Mouse (Mus musculus): ENCODE measurements around the gene Aqp1.

Gene Aqp1

GRCm38 (mm10) chr6:55356017-55356703, 19.9 kb downstream of the Aqp1 start:
- no peak for DNase-seq (ENCODE audit: inconsistent age in 2 of 2, low spot score in 1 of 2)

GRCm38 (mm10) chr6:55356976-55357635, 20.9 kb downstream of the Aqp1 start:
- DNase-seq (ENCODE audit: inconsistent age in 2 of 2, low spot score in 1 of 2) = no peak

DNA sequence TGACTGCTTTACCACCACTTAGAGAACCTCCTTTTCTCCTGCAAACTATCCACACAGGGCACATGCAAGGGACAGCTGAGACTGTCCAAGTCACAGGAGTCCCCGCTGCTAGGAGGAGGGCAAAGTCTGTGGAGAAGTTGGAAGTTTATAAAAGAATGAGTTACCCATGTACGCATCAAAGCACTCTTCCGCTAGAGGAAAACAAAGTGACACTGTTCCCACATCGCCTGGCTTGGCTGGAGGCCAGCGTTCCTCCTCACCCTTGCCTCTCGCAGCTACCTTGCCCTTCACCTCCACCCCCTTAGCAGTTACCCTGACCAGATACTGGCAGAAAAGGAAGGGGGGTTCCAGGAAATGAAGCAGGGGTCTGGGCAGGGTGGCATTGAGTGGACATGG, 21.4 kb downstream of the Aqp1 start:
- DNase-seq (ENCODE audit: inconsistent age in 2 of 2, low spot score in 1 of 2) = no peak

DNA sequence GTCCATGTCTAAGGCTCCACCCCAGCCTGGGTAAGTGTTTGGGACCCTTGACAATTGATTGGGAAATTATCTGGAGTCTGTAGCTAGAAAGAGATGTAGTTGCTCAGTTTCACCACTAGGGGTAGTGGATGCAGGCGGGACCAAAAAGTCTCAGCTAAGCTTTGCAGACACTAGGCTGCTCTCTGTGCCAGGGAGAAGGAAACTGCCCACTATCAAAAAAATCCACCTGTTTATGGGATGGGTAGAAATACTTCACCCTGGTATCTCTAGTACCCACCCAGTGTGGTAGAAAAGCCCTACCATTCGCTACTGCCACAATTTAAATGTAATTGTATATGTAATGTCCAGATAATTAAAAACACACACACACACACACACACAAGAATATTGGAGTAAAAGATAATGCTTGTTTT, 22.5 kb downstream of the Aqp1 start:
- DNase-seq (ENCODE audit: inconsistent age in 2 of 2, low spot score in 1 of 2) = peak in 1 of 2 experiments; percentile 41

- no peak for DNase-seq (ENCODE audit: inconsistent age in 2 of 2, low spot score in 1 of 2)
Observed at GRCm38 (mm10) chr6:55362663-55363062, 26.4 kb downstream of the Aqp1 start.

GRCm38 (mm10) chr6:55367126-55367525, 30.9 kb downstream of the Aqp1 start:
- DNase-seq (ENCODE audit: inconsistent age in 2 of 2, low spot score in 1 of 2) = no peak

- DNase-seq (ENCODE audit: inconsistent age in 2 of 2, low spot score in 1 of 2) = no peak
Observed at GRCm38 (mm10) chr6:55370831-55371230, 34.6 kb downstream of the Aqp1 start.

DNA sequence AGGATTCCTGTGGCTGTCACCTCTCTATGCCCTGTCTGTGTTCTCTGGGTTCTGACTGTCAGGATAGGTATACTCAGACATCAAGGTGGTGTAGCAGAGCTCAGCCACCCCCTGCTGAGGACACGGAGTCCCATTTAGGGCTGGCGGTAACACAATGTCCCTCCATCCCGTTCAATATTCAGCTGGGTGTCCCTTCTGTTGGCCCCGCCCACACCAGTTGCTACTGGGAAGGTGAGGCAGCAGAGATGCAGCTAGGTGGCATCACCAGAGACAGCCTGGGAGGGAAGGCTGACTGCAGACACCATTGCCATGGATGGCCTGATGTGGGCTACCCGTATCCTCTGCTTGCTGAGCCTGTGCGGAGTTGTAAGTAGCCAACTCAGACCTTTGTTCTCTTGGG, 39.8 kb downstream of the Aqp1 start, which contains the start of gene Ghrhr:
Gene Ghrhr (plus strand): TSS at position 220 of the 400 bp plus-strand sequence.
- no peak for DNase-seq (ENCODE audit: inconsistent age in 2 of 2, low spot score in 1 of 2)

- no peak for DNase-seq (ENCODE audit: inconsistent age in 2 of 2, low spot score in 1 of 2)
Observed at GRCm38 (mm10) chr6:55376511-55376910, 40.3 kb downstream of the Aqp1 start.

- no peak for DNase-seq (ENCODE audit: inconsistent age in 2 of 2, low spot score in 1 of 2)
Observed at GRCm38 (mm10) chr6:55377461-55377860, 41.2 kb downstream of the Aqp1 start.

DNA sequence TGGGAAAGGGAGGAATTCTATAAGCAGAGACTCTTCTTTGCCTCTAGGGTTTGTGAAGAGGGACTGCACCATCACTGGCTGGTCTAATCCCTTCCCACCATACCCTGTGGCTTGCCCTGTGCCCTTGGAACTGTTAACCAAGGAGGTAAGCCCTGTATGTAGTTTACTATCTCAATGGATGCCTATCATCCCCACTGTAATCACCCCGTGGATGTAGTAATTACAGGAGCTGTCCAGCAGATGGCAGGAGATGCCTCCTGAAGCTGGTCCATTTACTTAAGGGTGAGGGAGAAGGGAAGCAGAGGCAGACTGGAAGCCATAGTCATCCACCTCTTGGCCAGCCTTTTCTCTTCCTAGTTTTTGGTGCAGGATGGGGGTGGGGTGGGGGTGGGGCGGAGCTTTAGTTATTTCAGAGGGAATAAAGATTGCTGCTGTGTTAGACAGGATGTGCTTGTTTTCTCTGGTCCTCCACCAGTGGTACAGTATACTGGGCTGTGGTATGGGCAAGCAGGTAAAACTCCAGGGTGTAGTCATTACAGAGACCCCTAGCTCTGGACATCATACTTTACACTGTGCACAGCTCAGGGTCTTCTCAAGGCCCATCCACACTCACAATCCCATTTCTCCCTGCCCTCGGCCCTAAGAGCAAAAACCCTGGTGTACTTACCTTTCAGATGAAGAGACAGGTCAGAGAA, 43.6 kb downstream of the Aqp1 start:
- peak; percentile 38 to 77 for DNase-seq (ENCODE audit: inconsistent age in 2 of 2, low spot score in 1 of 2)

DNA sequence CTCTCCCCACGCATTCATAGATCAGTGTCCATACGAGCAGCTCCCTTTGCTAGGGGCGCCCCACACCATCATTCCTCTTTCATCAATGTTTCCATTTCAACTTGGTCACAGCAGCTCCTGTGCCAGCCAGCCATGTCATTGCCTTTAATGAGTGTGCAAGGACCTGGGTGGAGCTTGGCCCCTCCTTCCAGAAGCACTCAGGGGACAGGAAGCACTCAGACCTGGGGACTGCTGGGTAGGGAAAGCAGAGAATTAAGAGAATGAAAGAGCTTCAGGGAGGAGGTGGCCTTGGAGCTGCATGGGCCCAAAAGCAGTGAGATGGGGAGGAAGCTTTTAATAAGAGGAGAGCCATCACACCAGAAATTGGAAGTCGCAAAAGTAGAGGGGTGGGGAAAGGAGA, 45.7 kb downstream of the Aqp1 start:
- DNase-seq (ENCODE audit: inconsistent age in 2 of 2, low spot score in 1 of 2) = no peak

DNA sequence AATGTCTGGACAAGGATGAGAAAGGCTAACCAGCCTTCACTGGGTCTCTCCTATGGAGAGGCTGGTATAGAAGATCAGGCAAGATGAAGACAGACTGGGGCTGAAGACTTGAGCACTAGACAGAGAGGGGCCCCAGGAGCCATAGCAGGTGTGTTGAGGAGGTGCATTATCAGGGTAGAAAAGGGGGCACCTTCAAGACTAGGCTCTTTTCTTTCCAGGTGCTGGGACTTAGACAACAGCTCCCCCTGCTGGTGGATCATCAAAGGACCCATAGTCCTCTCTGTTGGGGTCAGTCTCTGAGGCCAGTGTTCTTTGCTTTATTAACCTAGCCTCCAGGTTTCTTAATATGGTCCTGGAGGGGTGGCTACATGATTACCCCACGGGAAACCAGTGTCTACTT, 47.7 kb downstream of the Aqp1 start:
- peak; percentile 47 to 85 for DNase-seq (ENCODE audit: inconsistent age in 2 of 2, low spot score in 1 of 2)

- no peak for DNase-seq (ENCODE audit: inconsistent age in 2 of 2, low spot score in 1 of 2)
Observed at GRCm38 (mm10) chr6:55384356-55384951, 48.2 kb downstream of the Aqp1 start.

DNA sequence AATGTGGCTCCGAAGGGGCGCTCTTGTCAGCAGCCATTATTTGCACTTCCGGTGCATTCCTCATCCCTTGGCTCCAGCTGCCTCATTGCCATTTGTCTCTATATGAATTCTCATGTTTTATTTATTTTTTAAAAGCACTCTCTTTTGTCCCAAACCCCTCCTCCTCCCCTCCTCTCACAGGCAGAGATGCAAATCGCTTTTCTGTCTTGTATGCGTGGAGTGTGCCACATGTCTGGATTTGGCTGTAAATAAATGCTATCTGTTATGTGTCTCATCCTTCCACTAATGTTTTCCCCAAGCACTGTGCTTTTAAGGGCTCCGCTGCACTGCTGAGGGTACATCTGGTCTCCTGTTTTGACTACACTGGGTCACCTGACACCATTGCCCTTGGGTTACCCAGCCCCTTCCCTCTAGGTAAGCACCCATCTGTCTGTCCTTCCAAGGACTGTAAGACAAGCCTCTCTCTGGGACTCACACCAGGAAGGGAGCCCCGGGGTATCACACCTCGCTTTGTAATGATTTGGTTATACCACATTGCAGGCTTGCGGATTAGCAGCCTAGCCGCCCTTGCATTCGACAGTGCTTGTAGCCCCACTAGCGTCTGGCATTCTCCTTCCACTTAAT, 52.4 kb downstream of the Aqp1 start:
- no peak for DNase-seq (ENCODE audit: inconsistent age in 2 of 2, low spot score in 1 of 2)

DNA sequence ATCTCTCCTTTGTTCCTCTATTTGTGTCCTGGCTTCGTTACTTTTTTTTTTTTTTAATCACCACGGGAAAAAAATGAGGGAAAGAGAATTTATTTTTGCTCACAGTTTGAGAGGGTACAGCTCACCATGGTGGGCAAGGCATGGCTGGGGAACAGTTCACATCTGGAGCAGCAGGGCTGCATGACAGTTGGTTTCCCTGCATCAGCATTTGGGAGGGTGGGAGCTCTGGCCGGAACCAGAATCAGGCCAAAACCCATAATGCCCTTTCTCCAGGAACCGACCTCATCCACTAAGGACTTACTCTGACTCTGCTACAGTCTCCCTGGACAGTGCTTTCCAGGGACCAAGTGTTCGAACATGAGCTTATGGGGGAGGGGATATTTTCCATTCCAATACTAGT, 53.1 kb downstream of the Aqp1 start:
- DNase-seq (ENCODE audit: inconsistent age in 2 of 2, low spot score in 1 of 2) = no peak

DNA sequence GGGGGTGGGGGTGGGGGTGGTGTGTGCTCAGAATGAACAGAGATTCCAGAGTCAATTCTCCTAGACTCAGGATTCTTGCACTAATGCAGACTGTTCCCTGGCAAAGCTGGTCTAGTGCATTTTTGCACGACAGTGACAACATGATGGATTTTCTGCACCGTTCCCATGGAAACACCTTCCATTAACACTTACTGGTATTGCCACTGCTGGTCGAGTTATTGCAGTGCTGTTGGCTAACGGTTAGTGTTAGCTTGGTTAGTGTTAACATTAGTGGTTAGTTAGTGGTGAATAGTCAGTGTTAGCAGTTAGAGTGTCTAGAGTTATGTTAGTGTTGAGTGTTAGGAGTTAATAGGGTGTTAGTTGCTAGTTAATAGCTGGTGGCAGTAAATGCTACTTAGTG, 55.6 kb downstream of the Aqp1 start:
- DNase-seq (ENCODE audit: inconsistent age in 2 of 2, low spot score in 1 of 2) = no peak

DNA sequence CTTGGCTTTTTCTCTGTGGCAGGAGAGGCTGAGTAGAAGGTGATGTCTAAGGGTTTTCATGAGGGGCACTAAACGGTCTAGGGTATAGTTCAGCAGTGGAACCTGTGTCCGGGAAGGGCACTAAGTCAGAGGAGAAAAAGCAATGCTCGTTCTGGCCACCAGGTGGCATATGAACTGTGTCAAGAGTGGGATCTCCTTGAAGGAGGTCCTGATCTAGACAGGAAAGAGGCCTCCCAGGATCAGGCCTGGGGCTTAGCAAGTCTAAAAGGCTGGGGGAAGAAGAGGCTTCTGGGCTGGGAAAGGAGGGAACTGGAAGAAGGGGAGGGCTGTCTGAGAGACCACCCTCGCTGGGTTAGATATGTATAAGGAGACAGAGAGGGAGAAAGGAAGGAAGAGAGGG, 56.2 kb downstream of the Aqp1 start:
- peak; percentile 68 to 89 for DNase-seq (ENCODE audit: inconsistent age in 2 of 2, low spot score in 1 of 2)

DNA sequence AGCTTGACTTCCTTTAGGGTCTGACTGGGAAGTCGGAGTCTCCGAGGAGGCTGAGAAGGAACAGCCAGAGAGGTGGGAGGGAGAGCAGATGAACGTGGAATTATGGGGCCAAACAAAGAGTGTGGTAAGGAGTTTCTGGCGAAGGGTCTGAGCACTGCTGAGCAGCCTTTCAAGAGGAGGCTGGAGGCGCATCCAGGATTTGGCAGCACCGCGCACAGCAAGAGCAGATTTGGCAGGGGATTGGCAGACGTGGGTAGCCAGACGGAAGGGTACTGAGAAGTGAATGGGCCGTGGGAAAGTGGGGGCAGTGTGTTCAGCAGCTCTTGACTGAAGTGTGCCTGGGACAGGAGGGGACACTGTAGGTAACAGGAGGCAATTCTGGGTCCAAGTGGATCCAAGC, 58.6 kb downstream of the Aqp1 start:
- DNase-seq (ENCODE audit: inconsistent age in 2 of 2, low spot score in 1 of 2) = no peak

- DNase-seq (ENCODE audit: inconsistent age in 2 of 2, low spot score in 1 of 2) = peak; percentile 23 to 59
Observed at GRCm38 (mm10) chr6:55396176-55396575, 59.9 kb downstream of the Aqp1 start.

DNA sequence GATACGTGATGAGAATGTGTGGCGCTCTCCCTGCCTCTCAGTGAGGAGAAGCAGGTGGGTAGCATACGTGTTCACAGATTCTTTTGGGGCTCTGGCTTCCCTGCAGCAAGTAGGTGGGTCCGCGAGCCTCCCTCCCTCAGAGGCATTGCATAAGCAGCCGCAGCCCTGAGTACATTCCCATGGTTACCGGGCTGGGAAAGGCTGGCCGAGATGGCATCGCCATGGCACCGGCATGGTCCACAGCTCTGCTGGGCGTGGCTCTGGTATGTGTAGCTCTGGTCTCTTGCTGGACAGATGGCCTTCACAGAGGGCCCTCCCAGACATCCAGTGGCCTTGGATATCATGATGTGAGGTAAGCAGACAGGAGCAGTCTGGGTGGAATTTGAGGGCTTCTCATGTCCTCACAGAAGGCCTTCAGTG, 60.4 kb downstream of the Aqp1 start:
- DNase-seq (ENCODE audit: inconsistent age in 2 of 2, low spot score in 1 of 2) = peak; percentile 74 to 80

All from adrenal gland, adult (tissue).